Mouse (Mus musculus) adrenal gland, adult 2 months (tissue): ENCODE results near the gene Zfp280c. TPM values are rescaled to one million over a fixed set of nuclear protein-coding genes. Genes with fewer than 3 reads are reported as not detected.
A peak's percentile ranks its signal among the peaks of the same experiment; 100 is the strongest.

Experiments used
- DNase-seq: peaks from one replicate; pipeline ENCODE4 v3.0.0; 2021
- long read RNA-seq: library from polyadenylated mRNA; stranded (forward); transcript quantifications from one replicate; pipeline ENCODE4 v2.0.0, GENCODE M21; 2021
- polyA plus RNA-seq: library from polyadenylated mRNA; depleted of rRNA; stranded (reverse); fragments of >200 nt; gene quantifications from 2 replicates; pipeline ENCODE4 v1.2.3, GENCODE M21; 2012; rRNA removed
- total RNA-seq, 2 experiments: library from RNA; stranded (reverse); gene quantifications; 2 replicates each; pipeline ENCODE4 v1.2.3; 2021

Gene Zfp280c
- total RNA-seq (10 to 100 TPM in 1 of 2 experiments, 1 to 10 TPM in 1; 9.8 to 11.8 TPM), polyA plus RNA-seq (0.65 and 0.76 TPM in 2 replicates)
- long read RNA-seq, full-length matches to known transcripts = 1 of 1 reads
- long read RNA-seq, partial matches to known transcripts = 0 of 1 reads
- long read RNA-seq, other reads (novel, unspliced or antisense) = 0 of 1 reads

GRCm38 (mm10) chrX:48594099-48594760 lies at the start of gene Zfp280c:
Zfp280c (minus strand) TSS chrX:48594504.
- DNase-seq = peak; percentile 88

DNA sequence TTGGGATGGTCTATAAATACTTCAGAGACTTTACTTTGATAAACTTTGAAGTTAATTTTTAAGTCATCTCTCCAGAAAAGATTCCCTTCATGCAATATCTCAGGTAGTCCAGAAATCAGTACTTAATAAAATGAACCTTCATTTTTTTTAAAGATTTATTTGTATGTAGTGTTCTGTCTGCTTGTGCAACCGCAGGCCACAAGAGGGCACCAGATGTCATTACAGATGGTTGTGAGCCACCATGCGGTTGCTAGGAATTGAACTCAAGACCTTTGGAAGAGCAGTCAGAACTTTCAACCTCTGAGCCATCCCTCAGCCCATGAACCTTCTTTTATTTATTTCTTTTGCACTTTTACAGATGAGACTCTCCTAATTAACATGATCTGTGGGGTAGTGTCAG lies 42.7 kb upstream of the Zfp280c start:
- no peak for DNase-seq

- no peak for DNase-seq
These were observed 29.7 kb upstream of the Zfp280c start for GRCm38 (mm10) chrX:48624054-48624420.

GRCm38 (mm10) chrX:48623379-48624053 lies 29.2 kb upstream of the Zfp280c start, which contains the start of gene Slc25a14:
Slc25a14 (plus strand) TSS chrX:48623413.
- peak; percentile 86 for DNase-seq

DNA sequence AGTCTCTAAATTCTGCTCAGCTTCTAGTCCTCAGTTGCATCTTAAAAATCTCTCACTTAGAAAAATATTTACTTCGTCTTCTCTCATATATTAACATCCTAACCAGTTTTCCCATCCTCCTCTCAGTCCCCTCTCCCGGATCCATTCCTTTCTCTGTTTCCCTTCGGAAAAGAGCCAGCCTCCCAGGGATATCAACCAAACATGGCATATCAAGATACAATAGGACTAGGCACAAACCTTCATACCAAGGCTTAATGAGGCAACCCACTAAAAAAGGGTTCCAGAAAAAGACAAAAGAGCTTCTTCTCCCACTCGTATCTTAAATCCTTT lies 28.7 kb upstream of the Zfp280c start:
- no peak for DNase-seq

DNA sequence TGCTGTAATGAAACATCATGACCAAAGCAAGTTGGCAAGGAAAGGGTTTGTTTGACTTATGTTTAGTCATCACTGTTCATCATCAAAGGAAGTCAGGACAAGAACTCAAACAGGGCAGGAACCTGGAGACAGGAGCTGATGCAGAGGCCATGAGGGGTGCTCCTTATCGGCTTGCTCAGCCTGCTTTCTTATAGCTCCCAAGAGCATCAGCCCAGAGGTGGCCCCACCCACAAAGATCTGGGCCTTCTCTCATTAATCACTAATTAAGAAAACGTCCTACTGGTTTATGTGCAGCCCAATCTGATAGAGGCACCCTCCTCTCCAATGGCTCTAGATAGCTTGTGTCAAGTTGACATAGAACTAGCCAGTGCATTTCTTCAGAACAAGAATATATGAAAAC lies 10.6 kb upstream of the Zfp280c start:
- no peak for DNase-seq

DNA sequence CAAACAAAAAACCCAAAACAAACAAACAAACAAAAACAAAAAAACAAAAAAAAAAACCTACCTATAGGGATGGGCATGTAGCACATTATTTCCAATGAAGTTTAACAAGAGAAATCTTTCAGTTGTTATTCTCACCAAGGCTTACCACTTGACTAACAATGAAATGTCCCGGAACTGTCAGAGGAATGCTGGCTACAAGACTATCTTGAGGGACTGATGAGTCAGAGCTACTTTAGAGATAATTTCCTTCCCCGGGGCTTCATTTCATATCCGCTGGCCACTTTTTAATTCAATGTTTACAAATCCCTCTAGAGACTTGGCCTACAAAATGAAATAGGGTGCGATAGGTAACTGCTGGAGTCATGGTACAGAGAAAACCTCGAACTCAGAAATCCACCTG lies 2.6 kb upstream of the Zfp280c start:
- DNase-seq = no peak

GRCm38 (mm10) chrX:48596053-48596452 lies 1.7 kb upstream of the Zfp280c start:
- DNase-seq = no peak

- DNase-seq = no peak
These were observed 594 bp downstream of the Zfp280c start for GRCm38 (mm10) chrX:48593721-48594098.

DNA sequence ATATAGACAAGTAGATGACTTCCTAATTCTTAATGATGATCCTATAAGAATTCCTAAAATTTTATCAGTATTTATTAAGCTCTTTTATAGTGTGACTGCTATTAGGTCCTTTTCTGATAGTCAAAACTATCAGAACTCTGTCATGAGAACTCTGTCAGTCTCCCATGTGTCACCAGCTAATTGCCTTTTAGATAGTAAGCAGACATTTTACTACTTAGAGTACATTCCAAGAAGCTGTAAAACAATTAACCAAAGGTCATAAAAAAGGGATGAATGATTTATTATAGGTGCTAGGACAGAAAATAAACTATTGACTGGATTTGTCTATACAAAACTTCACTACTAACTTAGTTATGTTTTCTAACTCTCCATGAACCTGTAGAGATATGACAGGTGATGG lies 11.0 kb downstream of the Zfp280c start:
- no peak for DNase-seq

DNA sequence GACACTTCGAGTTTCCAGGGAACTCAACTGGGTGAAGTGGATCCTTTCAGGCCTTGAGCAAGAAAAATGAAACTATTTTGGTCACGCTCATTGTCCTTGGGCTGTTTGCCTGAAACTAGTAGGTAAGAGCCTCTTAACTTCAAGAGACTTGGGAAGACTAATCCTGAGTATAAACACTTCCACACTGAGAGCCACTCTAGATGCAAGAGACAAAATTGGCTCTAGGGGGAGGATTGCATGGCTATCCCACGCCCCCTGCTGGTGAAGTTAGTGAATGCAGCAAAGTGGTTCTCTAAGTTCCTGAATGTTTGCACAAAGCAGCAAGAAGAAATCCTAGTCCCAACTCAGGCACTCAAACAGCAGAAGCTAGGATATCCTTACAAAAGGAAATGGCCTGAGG lies 62.1 kb downstream of the Zfp280c start:
- peak; percentile 80 for DNase-seq

GRCm38 (mm10) chrX:48526435-48526834 lies 67.9 kb downstream of the Zfp280c start:
- DNase-seq = no peak

DNA sequence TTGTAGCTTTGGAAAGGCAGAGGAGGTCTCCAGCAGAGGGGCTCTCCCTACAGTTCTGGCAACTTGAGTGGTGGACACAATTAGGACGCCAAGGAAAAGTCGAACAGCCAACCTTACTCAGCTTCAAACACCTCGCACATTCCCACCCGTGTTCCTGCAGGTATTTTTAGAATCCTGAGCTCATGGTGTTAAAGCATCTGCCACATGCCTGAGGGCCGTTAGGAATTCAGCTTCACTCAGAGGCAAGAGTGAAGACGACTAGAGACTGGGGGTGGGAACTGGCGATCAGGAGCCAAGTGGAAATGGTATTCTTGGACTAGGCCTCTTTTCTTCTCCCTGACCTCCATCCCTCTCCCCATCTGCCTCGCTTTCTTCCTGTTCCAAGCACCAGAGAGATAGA lies 68.4 kb downstream of the Zfp280c start:
- no peak for DNase-seq

GRCm38 (mm10) chrX:48525332-48525731 lies 69.0 kb downstream of the Zfp280c start:
- DNase-seq = no peak

DNA sequence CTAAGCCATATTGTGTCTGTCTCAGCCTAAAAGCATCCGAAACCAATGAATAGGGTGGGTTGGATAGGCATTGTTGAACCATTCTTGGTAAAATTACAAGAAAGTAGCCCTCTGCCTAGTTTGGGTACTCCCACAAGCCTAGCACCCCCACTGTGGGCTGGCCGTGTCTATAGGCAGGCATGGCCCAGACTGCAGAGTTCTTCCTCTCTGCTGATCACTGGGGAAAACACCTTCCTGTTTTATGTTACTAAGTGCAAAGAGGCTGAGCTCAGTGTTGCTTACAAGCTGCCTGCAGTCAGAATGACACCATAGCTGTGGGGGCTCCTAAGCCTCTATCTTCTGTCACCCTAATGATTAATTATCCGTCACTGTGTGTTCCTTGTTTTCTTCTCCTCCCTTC lies 70.8 kb downstream of the Zfp280c start:
- no peak for DNase-seq

- peak; percentile 63 for DNase-seq
These were observed 72.7 kb downstream of the Zfp280c start for GRCm38 (mm10) chrX:48521651-48522050.

- DNase-seq = no peak
These were observed 74.7 kb downstream of the Zfp280c start for GRCm38 (mm10) chrX:48519549-48520085.

DNA sequence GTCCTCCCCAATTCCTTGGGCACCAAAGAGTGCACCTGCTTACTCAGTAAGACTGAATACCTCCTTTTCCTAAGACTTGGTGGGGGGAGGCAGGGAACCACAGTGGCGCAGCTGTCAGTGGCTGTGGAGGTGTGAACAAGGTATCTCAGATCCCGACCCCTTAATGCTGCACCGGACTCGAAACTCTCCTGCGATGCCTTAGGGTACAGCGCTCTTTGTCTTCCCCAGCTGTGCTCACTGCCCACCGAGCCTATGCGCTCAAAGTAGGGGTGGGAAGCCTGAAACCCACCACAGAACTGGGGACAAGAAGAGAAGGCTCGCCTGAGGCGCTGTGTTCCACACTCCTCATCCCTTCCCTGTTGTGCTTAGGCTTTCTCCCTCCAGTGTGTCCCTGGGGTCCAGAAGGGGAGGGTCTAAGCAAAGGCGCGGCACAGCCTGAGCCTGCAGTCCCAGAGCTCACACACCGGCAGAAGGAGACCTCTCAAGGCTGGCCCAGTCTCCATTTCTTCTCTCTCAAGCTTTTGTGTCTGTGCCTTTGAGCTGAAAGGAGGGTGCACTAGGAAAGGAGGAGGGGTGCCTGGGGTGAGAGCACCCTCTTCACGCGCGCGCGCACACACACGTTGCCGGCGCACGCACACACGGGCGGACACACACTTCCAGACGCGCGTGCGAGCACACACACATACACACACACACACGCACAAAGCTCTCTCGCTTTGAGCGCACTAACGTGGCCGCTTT lies 75.3 kb downstream of the Zfp280c start, which contains the start of gene Rab33a:
TSS of gene Rab33a (plus strand) at position 478 of the 741 bp plus-strand sequence.
- peak; percentile 46 for DNase-seq

DNA sequence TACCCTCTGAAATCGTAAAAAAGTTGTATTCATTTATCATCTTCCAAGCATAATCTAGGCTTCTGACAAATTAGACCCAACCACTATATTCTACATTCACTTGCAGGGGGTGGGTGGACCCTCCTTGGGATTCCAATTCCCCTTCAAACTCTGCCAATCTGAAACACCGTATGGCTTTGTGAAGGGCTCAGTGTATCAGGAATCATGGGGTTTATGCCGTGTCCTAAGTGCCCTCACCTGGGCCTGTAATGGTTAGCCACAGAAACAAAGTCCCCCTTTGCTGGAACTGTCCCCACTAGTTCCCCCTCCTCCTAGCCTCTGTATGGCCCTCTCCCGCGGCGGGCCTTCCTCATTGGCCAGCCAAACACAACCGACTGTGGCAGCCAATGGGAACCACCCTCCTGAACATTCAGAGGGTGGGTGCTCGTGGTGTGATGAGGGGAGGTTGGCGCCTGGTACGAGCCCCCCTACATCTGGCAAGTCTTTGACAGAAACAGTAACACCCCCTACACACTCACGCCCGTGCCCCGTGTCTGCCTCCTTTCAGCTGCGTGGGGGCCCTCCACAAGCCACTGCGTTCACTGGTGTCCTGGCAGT lies 76.0 kb downstream of the Zfp280c start:
- DNase-seq = peak; percentile 42

GRCm38 (mm10) chrX:48513824-48514223 lies 80.5 kb downstream of the Zfp280c start:
- DNase-seq = no peak

DNA sequence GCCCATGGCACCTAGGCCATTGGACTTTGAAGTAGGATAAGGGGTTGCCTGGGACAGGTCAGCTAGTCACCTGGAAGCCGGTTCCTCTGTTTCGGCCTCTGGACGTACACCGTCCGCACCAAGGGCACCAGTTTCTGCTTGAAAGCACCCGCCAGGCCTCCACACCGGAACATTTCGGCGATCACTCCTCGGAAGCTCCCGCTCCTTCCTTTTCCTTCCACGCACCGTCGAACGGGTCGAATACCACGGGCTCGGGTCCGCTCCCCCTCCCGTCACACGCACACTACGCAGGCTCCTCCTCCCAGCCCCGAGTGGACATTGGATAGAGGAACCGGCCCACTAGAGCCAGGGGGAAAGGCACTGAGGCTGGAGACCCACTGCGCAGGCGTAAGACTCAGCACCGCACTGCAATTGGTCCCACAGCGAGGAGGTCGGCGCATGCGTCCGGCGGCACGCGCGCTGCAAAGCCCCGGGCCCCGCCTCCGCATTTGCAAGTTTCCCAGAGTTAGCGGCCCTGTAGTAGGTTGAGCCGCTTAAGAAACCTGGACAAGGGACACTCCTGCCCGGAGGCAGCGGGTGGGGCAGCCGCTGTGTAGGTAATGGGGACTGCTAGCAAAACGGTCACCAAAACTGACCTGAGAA lies 81.0 kb downstream of the Zfp280c start, which contains the start of gene Aifm1:
TSS of gene Aifm1 (minus strand) at position 398 of the 642 bp plus-strand sequence.
- peak; percentile 97 for DNase-seq
